Comparison of ENCODE assay signal across 11 mouse cellular contexts in the genomic region with DNA sequence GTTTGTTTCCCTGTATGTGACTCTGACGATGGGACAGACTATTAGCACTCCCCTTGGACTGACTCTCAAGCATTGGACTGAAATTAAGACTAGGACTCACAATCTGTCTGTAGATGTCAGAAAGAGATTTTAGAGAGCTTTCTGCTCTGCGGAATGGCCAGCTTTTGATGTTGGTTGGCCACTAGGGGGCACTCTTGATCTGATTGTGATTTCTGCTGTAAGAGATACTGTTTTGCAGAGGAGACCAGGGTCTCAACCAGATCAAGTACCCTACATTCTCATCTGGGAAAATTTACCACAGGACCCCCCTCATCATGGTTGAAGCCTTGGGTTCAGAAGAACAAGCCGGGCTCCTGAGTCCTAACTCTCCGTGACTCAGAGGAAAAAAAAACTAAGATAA. TPM values are rescaled to one million over a fixed set of nuclear protein-coding genes. Genes with fewer than 3 reads are reported as not detected.
A peak's percentile ranks its signal among the peaks of the same experiment; 100 is the strongest.
DNase-seq lines count a peak whose midpoint lies in the region; ATAC-seq lines count a peak whose summit lies in the region.
"Not testable (repeated sequence)": the region's sequence is repeated elsewhere in the genome, so short reads cannot be mapped to it uniquely, and the experiment has no call there.
"Had no signal": no experiment of that assay in that cellular context is flagged by ENCODE, and none has a peak within 500 bp of the region (broad histone marks: within the 10 kb centered on the region; RNA-seq: fewer than 3 reads in every experiment).

No protein-coding gene starts in this region.

- peak; percentile 56 for DNase-seq in CD4-positive, CD25-positive, alpha-beta regulatory T cell, adult 2 months (ENCODE audit: low read depth, low spot score)
- DNase-seq in adrenal gland, adult (ENCODE audit: inconsistent age in 2 of 2, low spot score in 1 of 2), result peak; percentile 14 to 67
- DNase-seq in c-Kit-positive CD71-positive TER-119-negative erythroid progenitor cells, embryonic 14.5 days (ENCODE audit: low read depth), result peak; percentile 14
- peak; percentile 63 for DNase-seq in forebrain, embryonic 11.5 days (ENCODE audit: low spot score)
- DNase-seq in kidney, adult 11 months, result peak; percentile 14
- peak; percentile 16 for DNase-seq in liver
- peak; percentile 26 for DNase-seq in midbrain, embryonic 14.5 days
- DNase-seq in thymus, postnatal 14 days, result peak; percentile 37

- H3K27me3 ChIP-seq in forebrain, embryonic 11.5 days (ENCODE audit: control insufficient read depth, insufficient read depth, low read length); midbrain, embryonic 14.5 days (ENCODE audit: control insufficient read depth, insufficient read depth, low read length): not testable (repeated sequence)

- not testable (repeated sequence) for H3K4me2 ChIP-seq in forebrain, embryonic 11.5 days (ENCODE audit: low read depth, low read length, severe bottlenecking); midbrain, embryonic 14.5 days (ENCODE audit: low read length)

- not testable (repeated sequence) for ATAC-seq in forebrain, embryonic 11.5 days (replicated peaks; ENCODE audit: low FRiP score); midbrain, embryonic 14.5 days (ENCODE audit: low FRiP score, low TSS enrichment)

- not testable (repeated sequence) for H3K36me3 ChIP-seq in forebrain, embryonic 11.5 days (ENCODE audit: control insufficient read depth, insufficient read depth, low read length); midbrain, embryonic 14.5 days (ENCODE audit: control insufficient read depth, insufficient read depth, low read length)

- not testable (repeated sequence) for H3K9me3 ChIP-seq in forebrain, embryonic 11.5 days (ENCODE audit: control insufficient read depth, low read length); midbrain, embryonic 14.5 days (ENCODE audit: control insufficient read depth, low read length)

- H3K27ac ChIP-seq in forebrain, embryonic 11.5 days (ENCODE audit: low read depth, low read length); midbrain, embryonic 14.5 days (replicated peaks; ENCODE audit: low read depth, low read length): not testable (repeated sequence)

- WGBS in forebrain, embryonic 11.5 days, result 81% methylated on average over 4 of the region's 4 CpGs
- 90% methylated on average over 4 of the region's 4 CpGs for WGBS in midbrain, embryonic 14.5 days

- not testable (repeated sequence) for H3K9ac ChIP-seq in forebrain, embryonic 11.5 days (ENCODE audit: low read length); midbrain, embryonic 14.5 days (replicated peaks; ENCODE audit: low read length)

- H3K4me1 ChIP-seq in forebrain, embryonic 11.5 days (replicated peaks; ENCODE audit: control insufficient read depth, insufficient read depth, low read length); midbrain, embryonic 14.5 days (ENCODE audit: control insufficient read depth, insufficient read depth, low read length): not testable (repeated sequence)

- not testable (repeated sequence) for H3K4me3 ChIP-seq in forebrain, embryonic 11.5 days (ENCODE audit: low read depth, low read length); midbrain, embryonic 14.5 days (replicated peaks; ENCODE audit: low read depth, low read length)

RNA-seq across cellular contexts. Expression of gene Thumpd1, which starts 10.7 kb away (rescaled TPM):
- polyA plus RNA-seq in forebrain, embryonic 11.5 days (2014; fragmentation: Nextera tagmentation; extraction: Ambion mirVana), result 101 TPM in 2 replicates
- 71.3 and 94.4 TPM in 2 replicates for polyA plus RNA-seq in midbrain, embryonic 14.5 days (2014; fragmentation: Nextera tagmentation; extraction: Ambion mirVana)

RNA-seq across cellular contexts. Expression of gene Acsm3, which starts 29.5 kb away (rescaled TPM):
- polyA plus RNA-seq in forebrain, embryonic 11.5 days (2014; fragmentation: Nextera tagmentation; extraction: Ambion mirVana), result 0.17 and 0.84 TPM in 2 replicates
- polyA plus RNA-seq in midbrain, embryonic 14.5 days (2014; fragmentation: Nextera tagmentation; extraction: Ambion mirVana), result 0.34 TPM in 1 of 2 replicates, not detected in the other
- polyA plus RNA-seq: inflammation-experienced regulatory T-cells, adult 6 months had no signal

RNA-seq across cellular contexts. Expression of gene Acsm4, which starts 41.4 kb away (rescaled TPM):
- 0.92 and 1.7 TPM in 2 replicates for polyA plus RNA-seq in forebrain, embryonic 11.5 days (2014; fragmentation: Nextera tagmentation; extraction: Ambion mirVana)
- polyA plus RNA-seq in midbrain, embryonic 14.5 days (2014; fragmentation: Nextera tagmentation; extraction: Ambion mirVana), result not detected in 2 replicates
- polyA plus RNA-seq: heart, embryonic 11.5 days; inflammation-experienced regulatory T-cells, adult 6 months; limb, embryonic 10.5 days had no signal
